Comparison of ENCODE assay signal across 9 mouse cellular contexts in genomic region chr9:10072860-10073259, GRCm38 (mm10).
"Had no signal": no experiment of that assay in that cellular context is flagged by ENCODE, and none has a peak within 500 bp of the region (broad histone marks: within the 10 kb centered on the region; RNA-seq: fewer than 3 reads in every experiment).

No protein-coding gene starts in this region.

- H3K9me3 ChIP-seq: limb, embryonic 13.5 days had no signal

- ATAC-seq: midbrain, embryonic 16.5 days had no signal

- H3K4me3 ChIP-seq: limb, embryonic 13.5 days had no signal

- H3K4me2 ChIP-seq: limb, embryonic 13.5 days had no signal

- H3K27me3 ChIP-seq: limb, embryonic 13.5 days had no signal

- H3K4me1 ChIP-seq: limb, embryonic 13.5 days had no signal

- H3K36me3 ChIP-seq: limb, embryonic 13.5 days had no signal

- H3K9ac ChIP-seq: limb, embryonic 13.5 days; liver, embryonic 14.5 days had no signal

- DNase-seq: kidney, postnatal 10 days; left cerebral cortex, postnatal 4 days; lung, adult 18-20 months; lung, postnatal 36 days; right cerebral cortex, postnatal 25 days; thymus, postnatal 4 days had no signal

- H3K27ac ChIP-seq: limb, embryonic 13.5 days; liver, embryonic 14.5 days had no signal
